In the genomic region with DNA sequence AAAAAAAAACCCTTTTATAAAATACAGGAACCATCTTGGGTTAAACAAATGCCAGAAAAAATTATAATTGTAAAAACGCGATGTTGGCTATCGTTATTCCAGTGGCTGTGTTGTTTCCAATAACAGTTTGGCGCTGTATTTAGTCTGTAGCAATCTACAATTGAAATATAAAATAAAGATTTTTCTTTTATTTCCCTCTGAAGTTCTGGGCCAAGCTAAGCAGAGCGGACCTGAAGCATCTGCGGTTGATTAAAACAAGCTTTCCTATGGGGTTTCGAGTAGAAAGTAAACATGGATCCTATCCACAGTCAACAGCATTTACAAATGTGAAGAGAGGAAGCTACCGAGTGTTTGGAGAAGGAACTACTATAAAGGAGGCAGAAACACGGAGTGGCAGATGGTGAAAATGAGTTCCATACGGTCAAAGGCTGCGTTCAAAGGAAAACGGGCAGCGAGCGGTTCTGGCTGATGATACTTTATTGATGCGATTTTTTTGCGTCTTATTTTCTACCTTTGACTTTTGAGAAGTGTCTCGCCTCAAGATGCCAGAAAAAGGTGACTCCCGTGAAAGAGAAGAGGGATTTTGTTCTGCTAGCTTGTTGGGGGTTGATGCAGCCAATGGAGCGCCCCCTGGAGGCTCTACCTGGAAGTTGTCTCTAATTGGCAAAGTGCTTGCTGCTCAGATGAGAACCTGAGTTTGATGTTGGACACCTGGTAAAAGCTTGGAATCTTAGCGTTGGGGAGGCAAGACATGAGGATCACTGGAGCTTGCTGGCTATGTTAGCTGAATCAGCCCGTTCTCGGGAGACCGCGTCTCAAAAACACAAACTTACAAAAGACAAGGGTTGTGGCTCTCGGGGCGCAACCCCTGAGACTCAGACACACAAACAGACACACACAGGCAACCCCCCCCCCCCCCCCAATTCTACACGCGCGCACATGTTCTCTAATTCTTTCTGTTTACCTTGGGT, we compare ENCODE assay signal across 8 mouse cellular contexts.
DNase-seq lines count a peak whose midpoint lies in the region; ATAC-seq and TF ChIP-seq lines count a peak whose summit lies in the region.

No protein-coding gene starts in this region.

- no peaks in the 10 kb centered on the region for H3K36me3 ChIP-seq in hindbrain, postnatal 0 days (ENCODE audit: insufficient read depth, low read length)

- no peaks in the 10 kb centered on the region for H3K9me3 ChIP-seq in hindbrain, postnatal 0 days (ENCODE audit: low read length)

- no peak overlapping the region for H3K9ac ChIP-seq in hindbrain, postnatal 0 days (replicated peaks; ENCODE audit: low read length)

- 62% methylated on average over 29 of the region's 29 CpGs for WGBS in hindbrain, postnatal 0 days

- H3K4me3 ChIP-seq in left cerebral cortex, adult 2 months = peak overlapping the region; percentile 4; the same call in 1 of the 2 replicates
- H3K4me3 ChIP-seq in hindbrain, postnatal 0 days (ENCODE audit: low read length) = no peak overlapping the region

- H3K4me1 ChIP-seq in hindbrain, postnatal 0 days (ENCODE audit: insufficient read depth, low read length) = no peaks in the 10 kb centered on the region

- ATAC-seq in hindbrain, postnatal 0 days = no peak

- intact Hi-C loops in left cerebral cortex, adult 2 months (cut with DNase I) = loop anchor here (2.0 kb wide), 1 partner anchor 82 kb away; no protein-coding TSS in a partner anchor
- intact Hi-C loops in left cerebral cortex, postnatal 4 days (cut with DNase I) = no loop called here

- no peaks in the 10 kb centered on the region for H3K27me3 ChIP-seq in hindbrain, postnatal 0 days (ENCODE audit: insufficient read depth, low read length)

- TF ChIP-seq CTCF in left cerebral cortex, adult 2 months (IDR thresholded peaks at IDR 0.05) = peak; percentile 73
- peak; percentile 52; the same call in 1 of the 2 replicates for TF ChIP-seq CTCF in hindbrain, postnatal 0 days (IDR thresholded peaks at IDR 0.05; ENCODE audit: low read depth)

- no peak overlapping the region for H3K27ac ChIP-seq in left cerebral cortex, adult 2 months
- H3K27ac ChIP-seq in hindbrain, postnatal 0 days = no peak overlapping the region

- peak; percentile 20 to 29 for DNase-seq in left cerebral cortex, adult 2 months (ENCODE audit: extremely low spot score in 1 of 2, low spot score in 2 of 2)
- DNase-seq in left cerebral cortex, postnatal 4 days = no peak
- peak; percentile 90 for DNase-seq in ZHBTc4 (ENCODE audit: low read depth, low spot score)
- DNase-seq in embryo, embryonic 11 days = peak; percentile 60
- DNase-seq in hindbrain, postnatal 0 days (ENCODE audit: low spot score) = peak; percentile 9
- DNase-seq in lung, adult 18-20 months = peak; percentile 13 to 36
- peak; percentile 53 for DNase-seq in testis, postnatal 10 days (ENCODE audit: low spot score)
- no peak for DNase-seq in urinary bladder, postnatal 4 days (ENCODE audit: low spot score in 2 of 2)

- peak overlapping the region; percentile 21; the same call in 1 of the 2 replicates for H3K4me2 ChIP-seq in hindbrain, postnatal 0 days (ENCODE audit: low read depth, low read length)

Comparison
In these comparisons a context has a peak if more than half of its experiments do, and no peak if none do; other contexts are left out.
1. DNase-seq: peak in left cerebral cortex, adult 2 months (2 of 2), ZHBTc4 (single experiment), embryo, embryonic 11 days (single experiment), hindbrain, postnatal 0 days (single experiment), lung, adult 18-20 months (2 of 2) and testis, postnatal 10 days (single experiment); none in left cerebral cortex, postnatal 4 days (single experiment) and urinary bladder, postnatal 4 days (0 of 2).